Mouse (Mus musculus): ENCODE measurements around the gene Naa20. TPM values are rescaled to one million over a fixed set of nuclear protein-coding genes. Genes with fewer than 3 reads are reported as not detected.

Gene Naa20
- 10 to 100 TPM; 42.6 to 50.3 TPM for total RNA-seq (2023)

GRCm38 (mm10) chr2:145901861-145902260, at the start of gene Naa20:
Naa20 (plus strand) TSS chr2:145902099.

GRCm38 (mm10) chr2:145934339-145935231, 32.7 kb downstream of the Naa20 start, which contains the start of the genes Cfap61 and Crnkl1:
Cfap61 (plus strand) TSS chr2:145934784.
Crnkl1 (minus strand) TSS chr2:145935014.

Other genes starting within 250 kb of the Naa20 start
- 1 to 10 TPM in 1 of 2 experiments, under 1 TPM in 1; 0.86 to 1.2 TPM for gene Rin2, start 226.9 kb upstream of the Naa20 start, total RNA-seq (2023)
- not detected for gene Cfap61, start 32.7 kb downstream of the Naa20 start, total RNA-seq (2023)
- 10 to 100 TPM; 49.4 to 52.9 TPM for gene Crnkl1, start 32.9 kb downstream of the Naa20 start, total RNA-seq (2023)